Mouse (Mus musculus): ENCODE data around the gene 9130230L23Rik.

- no peak for TF ChIP-seq CTCF (IDR thresholded peaks at IDR 0.05; ENCODE audit: borderline replicate concordance, insufficient read depth, low read length)
- TF ChIP-seq POLR2A (IDR thresholded peaks at IDR 0.05; ENCODE audit: low read depth, low read length) = no peak
These were observed 53.2 kb downstream of the 9130230L23Rik start for GRCm38 (mm10) chr5:65950679-65951512.

All from embryonic fibroblast, embryonic 13.5 days (primary cell).